Mouse (Mus musculus): ENCODE results near the gene Bfar. TPM values are rescaled to one million over a fixed set of nuclear protein-coding genes. Genes with fewer than 3 reads are reported as not detected.
"Not testable (repeated sequence)": the region's sequence is repeated elsewhere in the genome, so short reads cannot be mapped to it uniquely, and the experiment has no call there.

Gene Bfar
- polyA plus RNA-seq, 1 experiment from 2014 or later, result 36.0 TPM

DNA sequence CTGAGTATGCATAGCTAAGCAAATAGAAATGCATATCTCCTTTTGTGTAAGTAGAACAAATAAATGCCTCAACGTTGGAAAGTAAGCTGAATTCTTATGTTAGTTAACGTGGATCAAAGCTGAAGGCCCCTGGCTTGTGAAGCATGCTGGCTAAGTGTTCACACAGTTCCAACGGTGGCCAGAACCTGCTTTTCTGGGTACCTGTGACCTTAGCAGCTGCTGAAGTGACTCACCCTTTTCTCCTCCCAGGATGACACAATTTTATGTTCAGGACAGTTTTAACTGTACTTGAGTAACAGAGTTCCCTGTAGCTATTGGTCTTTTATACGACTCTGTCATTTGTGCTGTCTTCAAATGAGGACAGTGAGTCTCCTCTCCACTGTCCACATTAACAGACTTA, 25.7 kb upstream of the Bfar start:
- H3K9ac ChIP-seq (ENCODE audit: low read depth, low read length), result no peak overlapping the region
- no peak for TF ChIP-seq CTCF (IDR thresholded peaks at IDR 0.05; ENCODE audit: low read depth)
- H3K9me3 ChIP-seq (replicated peaks; ENCODE audit: low read length), result no peaks in the 10 kb centered on the region
- no peak overlapping the region for H3K27ac ChIP-seq
- no peak overlapping the region for H3K4me2 ChIP-seq (ENCODE audit: low read length)
- WGBS, result 82% methylated on average over 4 of the region's 4 CpGs
- H3K36me3 ChIP-seq (ENCODE audit: insufficient read depth, low read length), result peaks cover 18% of the 10 kb centered on the region
- H3K4me3 ChIP-seq (replicated peaks; ENCODE audit: low read depth, low read length), result no peak overlapping the region
- ATAC-seq (replicated peaks; ENCODE audit: low FRiP score, low read depth) (no peak), DNase-seq (ENCODE audit: low spot score) (no peak)
- no peaks in the 10 kb centered on the region for H3K4me1 ChIP-seq (replicated peaks; ENCODE audit: insufficient read depth, low read length)
- H3K27me3 ChIP-seq (ENCODE audit: insufficient read depth, low read length), result no peaks in the 10 kb centered on the region

GRCm38 (mm10) chr16:13658886-13659285, 12.8 kb upstream of the Bfar start:
- H3K9me3 ChIP-seq (replicated peaks; ENCODE audit: low read length), result no peaks in the 10 kb centered on the region
- WGBS, result 86% methylated on average over 3 of the region's 3 CpGs
- no peaks in the 10 kb centered on the region for H3K27me3 ChIP-seq (ENCODE audit: insufficient read depth, low read length)
- H3K4me1 ChIP-seq (replicated peaks; ENCODE audit: insufficient read depth, low read length), result no peaks in the 10 kb centered on the region
- no peak for ATAC-seq (replicated peaks; ENCODE audit: low FRiP score, low read depth)
- H3K4me2 ChIP-seq (ENCODE audit: low read length), result no peak overlapping the region
- no peak for DNase-seq (ENCODE audit: low spot score)
- no peak overlapping the region for H3K4me3 ChIP-seq (replicated peaks; ENCODE audit: low read depth, low read length)
- peaks cover 35% of the 10 kb centered on the region for H3K36me3 ChIP-seq (ENCODE audit: insufficient read depth, low read length)
- no peak overlapping the region for H3K9ac ChIP-seq (ENCODE audit: low read depth, low read length)
- no peak for TF ChIP-seq CTCF (IDR thresholded peaks at IDR 0.05; ENCODE audit: low read depth)
- no peak overlapping the region for H3K27ac ChIP-seq

DNA sequence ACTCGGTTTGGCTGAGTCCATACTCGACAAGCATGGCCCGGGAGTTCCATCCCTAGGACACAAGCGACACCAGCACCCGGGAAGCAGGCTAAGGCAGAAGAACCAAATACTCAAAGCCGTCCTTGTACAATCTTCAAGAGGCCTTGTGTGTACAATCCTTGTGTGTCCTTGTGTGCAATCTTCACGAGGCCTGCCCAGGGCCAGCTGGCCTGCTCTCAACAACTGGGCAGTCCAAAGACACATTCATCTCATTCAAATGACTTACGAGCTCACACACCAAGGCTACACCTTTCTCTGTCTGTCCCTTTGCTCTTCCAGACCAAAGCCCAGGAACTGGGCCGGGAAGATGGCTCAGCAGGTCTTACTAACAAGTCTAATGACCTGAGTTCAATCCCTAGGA, 10.9 kb upstream of the Bfar start:
- Histone ChIP-seq H3K4me1 (replicated peaks; ENCODE audit: insufficient read depth, low read length) (no peaks in the 10 kb centered on the region), H3K27ac (no peak overlapping the region), H3K27me3 (ENCODE audit: insufficient read depth, low read length) (no peaks in the 10 kb centered on the region), H3K9me3 (replicated peaks; ENCODE audit: low read length) (no peaks in the 10 kb centered on the region), H3K9ac (ENCODE audit: low read depth, low read length) (no peak overlapping the region), H3K4me2 (ENCODE audit: low read length) (no peak overlapping the region), H3K36me3 (ENCODE audit: insufficient read depth, low read length) (peaks cover 39% of the 10 kb centered on the region; the same call in 1 of the 2 replicates), H3K4me3 (replicated peaks; ENCODE audit: low read depth, low read length) (no peak overlapping the region)
- WGBS, result 98% methylated on average over 9 of the region's 9 CpGs
- DNase-seq (ENCODE audit: low spot score) (no peak), ATAC-seq (replicated peaks; ENCODE audit: low FRiP score, low read depth) (no peak)
- no peak for TF ChIP-seq CTCF (IDR thresholded peaks at IDR 0.05; ENCODE audit: low read depth)

- Histone ChIP-seq H3K27me3 (ENCODE audit: insufficient read depth, low read length) (no peaks in the 10 kb centered on the region), H3K4me2 (ENCODE audit: low read length) (peak within 1 kb of the TSS; percentile 79), H3K9ac (ENCODE audit: low read depth, low read length) (peak within 1 kb of the TSS; percentile 83), H3K9me3 (replicated peaks; ENCODE audit: low read length) (no peaks in the 10 kb centered on the region), H3K4me3 (replicated peaks; ENCODE audit: low read depth, low read length) (peak within 1 kb of the TSS; percentile 71), H3K36me3 (ENCODE audit: insufficient read depth, low read length) (peaks cover 18% of the 10 kb centered on the region; the same call in 1 of the 2 replicates), H3K27ac (peak within 1 kb of the TSS; percentile 62), H3K4me1 (replicated peaks; ENCODE audit: insufficient read depth, low read length) (0 out of 2 replicates have a peak, but pooled peaks cover 3% of the 10 kb centered on the region)
- peak; percentile 84 for ATAC-seq (replicated peaks; ENCODE audit: low FRiP score, low read depth)
- TF ChIP-seq CTCF (IDR thresholded peaks at IDR 0.05; ENCODE audit: low read depth), result no peak
- 0% methylated on average over 35 of the region's 35 CpGs for WGBS
- peak; percentile 96 for DNase-seq (ENCODE audit: low spot score)
These were observed 3.7 kb upstream of the Bfar start, which contains the start of gene Parn for GRCm38 (mm10) chr16:13667878-13668343. Parn (minus strand) TSS chr16:13668170.

- Histone ChIP-seq H3K4me1 (replicated peaks; ENCODE audit: insufficient read depth, low read length) (0 out of 2 replicates have a peak, but pooled peaks cover 3% of the 10 kb centered on the region), H3K9me3 (replicated peaks; ENCODE audit: low read length) (no peaks in the 10 kb centered on the region), H3K27me3 (ENCODE audit: insufficient read depth, low read length) (no peaks in the 10 kb centered on the region), H3K4me3 (replicated peaks; ENCODE audit: low read depth, low read length) (peak overlapping the region; percentile 71; the same call in 1 of the 2 replicates), H3K27ac (peak overlapping the region; percentile 62), H3K4me2 (ENCODE audit: low read length) (peak overlapping the region; percentile 79), H3K9ac (ENCODE audit: low read depth, low read length) (peak overlapping the region; percentile 83; the same call in 1 of the 2 replicates), H3K36me3 (ENCODE audit: insufficient read depth, low read length) (peaks cover 14% of the 10 kb centered on the region; the same call in 1 of the 2 replicates)
- ATAC-seq (replicated peaks; ENCODE audit: low FRiP score, low read depth), result no peak
- 81% methylated on average over 10 of the region's 10 CpGs for WGBS
- no peak for TF ChIP-seq CTCF (IDR thresholded peaks at IDR 0.05; ENCODE audit: low read depth)
- no peak for DNase-seq (ENCODE audit: low spot score)
These were observed 3.1 kb upstream of the Bfar start for GRCm38 (mm10) chr16:13668402-13669108.

DNA sequence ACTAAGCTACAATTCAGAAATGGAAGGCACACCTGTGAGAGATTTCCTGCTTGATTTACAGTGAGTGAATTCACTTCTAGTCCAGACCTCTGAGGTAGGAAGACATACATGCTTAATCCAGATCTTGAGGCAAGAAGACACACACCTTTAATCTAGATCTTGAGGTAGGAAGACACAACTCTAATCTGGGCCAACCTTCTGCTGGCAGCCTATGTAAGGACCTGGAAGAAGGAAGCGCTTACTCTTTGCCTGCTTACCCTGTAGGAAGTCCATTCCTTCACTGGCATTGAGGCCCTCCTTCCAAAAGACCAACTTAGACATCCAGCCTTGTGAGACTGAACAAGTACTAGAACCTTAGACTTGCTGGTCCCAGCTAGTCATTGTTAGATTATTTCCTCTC, 2.4 kb upstream of the Bfar start:
- DNase-seq (ENCODE audit: low spot score) (no peak), ATAC-seq (replicated peaks; ENCODE audit: low FRiP score, low read depth) (no peak)
- peaks cover 13% of the 10 kb centered on the region; the same call in 1 of the 2 replicates for H3K36me3 ChIP-seq (ENCODE audit: insufficient read depth, low read length)
- no peaks in the 10 kb centered on the region for H3K27me3 ChIP-seq (ENCODE audit: insufficient read depth, low read length)
- 0 out of 2 replicates have a peak, but pooled peaks cover 3% of the 10 kb centered on the region for H3K4me1 ChIP-seq (replicated peaks; ENCODE audit: insufficient read depth, low read length)
- TF ChIP-seq CTCF (IDR thresholded peaks at IDR 0.05; ENCODE audit: low read depth), result no peak
- H3K9me3 ChIP-seq (replicated peaks; ENCODE audit: low read length), result no peaks in the 10 kb centered on the region
- 96% methylated on average over 1 of the region's 1 CpGs for WGBS
- no peak overlapping the region for H3K4me3 ChIP-seq (replicated peaks; ENCODE audit: low read depth, low read length)
- H3K9ac ChIP-seq (ENCODE audit: low read depth, low read length), result no peak overlapping the region
- H3K4me2 ChIP-seq (ENCODE audit: low read length), result no peak overlapping the region
- H3K27ac ChIP-seq, result no peak overlapping the region

DNA sequence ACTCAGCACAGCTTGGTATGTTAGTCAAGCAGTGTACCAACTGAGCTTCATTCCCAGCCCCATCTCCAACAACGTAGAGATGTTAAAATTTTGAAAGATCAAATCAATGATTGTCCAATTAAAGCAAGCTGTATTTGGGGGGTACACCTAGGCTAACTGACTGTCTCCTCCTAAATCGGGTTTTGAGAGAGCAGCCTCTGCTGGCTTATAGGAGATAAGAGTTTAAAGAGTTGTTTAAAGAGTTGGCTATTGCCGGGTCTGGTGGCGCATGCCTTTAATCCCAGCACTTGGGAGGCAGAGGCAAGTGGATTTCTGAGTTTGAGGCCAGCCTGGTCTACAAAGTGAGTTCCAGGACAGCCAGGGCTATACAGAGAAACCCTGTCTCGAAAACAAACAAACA, 762 bp upstream of the Bfar start:
- not testable (repeated sequence) for H3K36me3 ChIP-seq (ENCODE audit: insufficient read depth, low read length); H3K4me3 ChIP-seq (replicated peaks; ENCODE audit: low read depth, low read length); ATAC-seq (replicated peaks; ENCODE audit: low FRiP score, low read depth); H3K27me3 ChIP-seq (ENCODE audit: insufficient read depth, low read length); DNase-seq (ENCODE audit: low spot score); H3K9ac ChIP-seq (ENCODE audit: low read depth, low read length); H3K9me3 ChIP-seq (replicated peaks; ENCODE audit: low read length); H3K4me1 ChIP-seq (replicated peaks; ENCODE audit: insufficient read depth, low read length)
- Histone ChIP-seq H3K4me2 (ENCODE audit: low read length) (peak overlapping the region; percentile 58), H3K27ac (peak overlapping the region; percentile 91)
- 80% methylated on average over 5 of the region's 5 CpGs for WGBS
